Mouse (Mus musculus): ENCODE measurements around the gene Filip1l. TPM values are rescaled to one million over a fixed set of nuclear protein-coding genes. Genes with fewer than 3 reads are reported as not detected.
"Not testable (repeated sequence)": the region's sequence is repeated elsewhere in the genome, so short reads cannot be mapped to it uniquely, and the experiment has no call there.

The Filip1l gene
- polyA plus RNA-seq, 1 experiment from 2014 or later = 10.5 TPM

DNA sequence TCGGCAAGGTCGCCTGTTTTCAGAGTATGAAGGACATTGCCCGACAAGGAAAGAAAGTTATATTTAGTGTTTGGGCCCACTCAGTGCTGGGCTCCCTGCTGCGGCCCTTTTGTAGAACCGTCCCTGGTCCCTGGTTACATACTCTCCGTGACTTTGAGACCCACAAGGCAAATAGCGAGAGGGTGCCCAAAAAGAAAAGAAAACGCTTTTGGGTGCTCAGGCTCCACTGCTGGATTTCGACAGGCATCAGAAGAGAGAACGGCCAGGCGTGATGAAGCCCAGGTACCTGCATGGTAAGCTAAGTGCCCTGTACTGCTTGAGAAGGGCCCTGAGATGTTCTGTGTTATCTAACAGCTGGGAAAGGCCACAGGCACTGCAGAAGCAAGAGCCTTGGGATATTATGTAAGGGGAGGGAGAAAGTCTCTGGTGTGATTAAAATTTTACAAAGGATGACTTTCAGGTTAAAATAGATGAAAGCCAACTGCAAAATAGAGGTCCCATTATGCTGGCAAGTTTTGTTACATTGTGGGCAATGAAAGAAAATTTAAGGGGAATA, 351 bp downstream of the Filip1l start:
- no peak for DNase-seq (ENCODE audit: low spot score)

DNA sequence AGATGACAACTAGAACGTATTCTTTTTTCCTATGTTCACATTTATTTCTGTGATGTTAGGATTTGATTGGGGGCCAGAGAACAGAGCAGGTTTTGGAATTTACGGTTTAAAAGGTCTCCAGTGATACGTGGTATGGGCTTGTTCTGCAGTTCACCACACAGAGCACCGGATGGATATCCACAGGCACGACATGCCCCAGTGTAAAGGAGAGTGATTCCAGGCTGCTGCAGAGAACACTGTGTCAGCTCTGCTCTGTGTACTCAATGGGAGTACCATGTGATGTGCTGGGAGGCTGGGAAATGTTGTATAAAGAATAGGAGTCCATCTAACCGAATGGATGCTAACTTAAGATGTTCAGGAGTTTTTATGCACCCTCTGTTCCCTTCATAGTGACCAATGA, 1.0 kb downstream of the Filip1l start:
- no peak for DNase-seq (ENCODE audit: low spot score)

DNA sequence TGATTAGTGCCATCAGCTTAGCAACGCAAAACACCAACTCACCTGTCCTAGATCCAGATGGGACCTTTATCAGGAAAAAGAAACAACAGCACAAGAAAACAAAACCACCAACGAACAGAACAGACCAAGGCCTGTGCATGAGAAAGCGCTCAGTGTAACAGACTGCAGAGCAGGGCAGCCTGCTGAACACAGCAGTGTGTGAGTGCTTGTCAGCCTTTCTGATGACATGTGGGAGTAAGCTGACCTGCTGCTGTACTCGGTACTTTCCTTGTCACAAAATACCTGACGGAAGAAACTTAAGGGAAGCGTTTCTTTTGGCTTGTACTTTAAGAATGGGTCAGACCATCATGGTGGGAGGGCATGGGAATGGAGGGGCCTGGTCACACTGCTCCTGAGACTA, 3.6 kb downstream of the Filip1l start:
- DNase-seq (ENCODE audit: low spot score) = no peak

DNA sequence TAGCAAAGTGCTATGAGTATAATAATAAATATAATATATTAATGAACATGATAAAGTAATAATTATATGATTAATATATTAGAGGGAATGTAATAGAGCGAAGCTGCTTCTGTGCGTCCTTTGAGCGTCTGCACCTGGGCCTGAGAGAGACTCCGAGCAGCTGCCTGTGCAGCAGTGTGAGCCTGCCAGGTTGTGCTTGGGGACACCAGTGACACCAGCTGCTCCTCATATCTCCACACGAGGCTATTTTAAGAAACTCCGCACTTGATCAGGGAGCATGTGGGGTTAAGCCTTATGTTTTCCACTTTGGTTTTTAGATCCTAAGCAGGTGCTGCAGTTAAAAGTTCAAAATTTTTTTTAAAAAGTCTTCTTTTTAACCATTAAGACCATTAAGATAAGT, 4.1 kb downstream of the Filip1l start:
- no peak for DNase-seq (ENCODE audit: low spot score)

DNA sequence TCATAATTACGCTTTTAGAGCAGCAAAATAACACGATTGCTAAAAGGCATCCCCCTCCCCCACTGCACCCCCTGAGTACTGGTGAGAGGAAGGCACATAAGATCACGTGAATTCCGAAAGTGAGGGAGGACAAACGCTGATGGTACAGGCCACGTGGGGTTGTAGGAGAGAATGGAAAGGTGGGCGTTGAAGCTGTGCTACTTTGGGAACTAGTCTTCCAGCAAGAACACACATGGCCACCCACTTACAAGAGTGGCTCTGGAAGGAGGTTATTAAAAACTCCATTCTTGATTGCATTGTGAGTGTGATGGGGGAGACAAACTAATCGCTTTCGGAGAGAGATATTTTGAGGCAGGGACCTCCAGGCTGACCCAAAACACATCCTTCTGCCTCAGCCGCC, 6.4 kb downstream of the Filip1l start:
- DNase-seq (ENCODE audit: low spot score) = no peak

DNA sequence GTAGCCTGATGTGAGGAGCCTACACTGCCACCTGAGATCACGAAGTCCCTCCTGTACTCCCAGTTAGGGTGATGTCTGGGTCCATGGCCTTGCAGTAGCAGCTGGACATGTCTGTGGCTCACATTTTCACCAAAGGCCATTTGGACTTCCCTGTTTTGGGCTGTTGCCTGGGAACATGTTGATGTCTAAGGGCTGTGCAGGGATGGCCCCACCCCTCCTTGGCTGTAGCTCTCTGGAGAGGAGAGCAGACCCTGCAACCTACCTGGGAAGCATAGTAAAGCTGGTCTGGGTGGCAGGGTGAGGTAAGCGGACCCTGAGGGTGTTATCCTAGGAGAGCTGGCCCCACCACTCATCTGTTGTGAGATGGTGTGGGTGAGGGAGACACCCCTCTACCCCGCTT, 7.9 kb downstream of the Filip1l start:
- no peak for DNase-seq (ENCODE audit: low spot score)

DNA sequence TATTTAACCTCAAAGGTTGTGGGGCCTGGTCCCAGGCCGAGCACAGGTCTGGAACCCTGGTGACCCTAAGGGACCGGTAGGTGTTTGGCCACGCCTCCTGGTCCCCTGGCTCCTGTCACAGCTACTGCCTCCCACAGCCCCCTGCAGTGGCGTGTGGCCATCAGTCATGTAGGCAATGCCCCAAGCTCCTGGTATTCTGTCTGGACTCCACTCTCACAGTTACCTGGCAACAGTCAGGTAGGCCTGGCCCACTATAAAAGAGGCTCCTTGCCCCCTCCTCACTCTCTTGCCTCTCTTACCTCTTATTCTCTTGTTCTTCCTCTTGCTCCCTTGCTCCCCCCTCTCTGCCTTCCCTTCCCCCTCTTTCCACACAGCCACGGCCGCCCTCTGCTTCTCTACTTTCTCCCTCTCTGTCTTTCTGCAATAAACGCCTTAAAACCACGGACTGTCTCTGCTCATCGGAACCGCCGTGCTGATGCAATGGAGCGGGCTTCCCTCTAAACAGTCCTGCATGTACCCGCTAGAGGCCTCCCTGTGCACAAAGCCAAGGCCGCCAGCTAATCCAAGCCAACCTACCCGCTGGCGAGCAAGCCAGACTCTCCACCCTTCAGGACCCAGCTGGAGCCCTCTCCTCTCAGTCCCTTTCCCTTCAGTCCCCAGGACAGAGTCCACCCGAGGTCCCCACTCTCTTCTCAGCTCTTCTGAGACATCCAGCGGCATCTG, 9.9 kb downstream of the Filip1l start:
- DNase-seq (ENCODE audit: low spot score) = no peak

DNA sequence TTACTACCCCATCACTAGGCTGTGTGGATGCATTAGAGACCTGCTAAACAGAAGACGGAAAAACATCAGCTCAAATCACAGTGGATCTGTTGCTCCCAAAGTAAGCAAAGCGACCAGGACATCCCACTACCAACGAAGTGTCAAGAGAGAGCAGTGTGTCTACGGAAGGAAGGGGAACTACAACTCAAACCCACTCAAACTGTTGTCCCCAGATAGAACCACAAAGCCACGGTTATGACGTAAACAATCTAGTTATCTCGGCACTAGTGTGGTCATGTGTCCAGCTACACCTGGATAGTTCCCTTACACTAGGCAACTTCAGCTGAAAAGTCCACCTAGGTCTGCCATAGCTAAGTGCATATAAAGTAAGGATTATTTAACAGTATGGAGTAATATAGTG, 11.6 kb downstream of the Filip1l start:
- no peak for DNase-seq (ENCODE audit: low spot score)

DNA sequence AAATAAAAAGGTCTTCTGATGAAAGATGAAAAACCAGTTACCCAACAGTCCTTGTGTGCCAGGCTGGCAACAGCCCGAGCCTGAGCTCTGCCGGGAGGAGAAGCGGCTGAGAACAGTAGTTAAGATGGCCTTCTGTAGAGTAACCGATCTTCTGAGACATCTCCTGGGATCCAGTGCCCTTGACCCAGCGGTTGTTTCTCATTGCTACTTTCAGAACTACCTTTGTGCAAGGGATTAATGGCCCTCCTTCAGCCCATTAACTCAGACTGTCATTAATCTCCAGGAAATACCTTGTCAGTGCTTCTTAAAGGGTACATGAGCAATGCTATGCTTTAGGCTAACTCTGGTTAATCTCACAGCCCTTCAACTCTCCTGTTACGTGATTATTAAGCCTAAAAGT, 13.2 kb downstream of the Filip1l start:
- no peak for DNase-seq (ENCODE audit: low spot score)

DNA sequence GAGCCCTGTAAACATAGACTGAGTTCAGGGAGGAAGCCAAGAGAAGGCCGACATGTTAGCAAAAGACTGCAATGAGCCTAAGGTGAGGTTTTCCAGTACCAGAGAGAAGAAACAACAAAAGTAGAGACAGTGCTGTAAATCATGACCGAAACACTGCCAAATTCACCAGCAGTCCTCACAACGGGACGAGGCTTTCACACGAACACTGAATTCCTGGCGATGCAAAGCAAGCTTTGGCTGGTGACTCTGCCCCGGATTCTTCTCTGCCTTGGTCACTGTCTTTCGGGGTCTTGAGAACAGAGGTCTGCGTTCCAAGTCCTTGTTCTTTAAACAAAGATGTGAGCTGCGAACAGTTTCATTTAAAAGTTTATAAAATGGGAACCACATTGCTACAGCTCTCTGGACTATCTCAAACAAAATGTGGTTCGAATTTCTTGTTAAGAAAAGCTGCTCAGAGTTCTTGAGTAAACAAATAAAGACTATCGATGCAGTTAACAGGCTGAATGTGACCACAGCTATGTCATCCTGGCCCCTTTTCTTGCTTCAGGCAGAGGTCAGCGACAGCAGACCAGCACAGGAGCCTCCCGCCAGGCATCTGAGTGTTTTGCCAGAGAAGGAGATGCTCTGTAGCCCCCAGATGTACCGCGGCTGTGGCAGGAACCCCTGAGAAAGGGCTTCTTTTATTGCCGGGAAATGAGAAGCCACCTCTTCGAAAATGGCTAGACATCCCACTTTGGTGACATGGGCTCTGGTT, 14.2 kb downstream of the Filip1l start:
- DNase-seq (ENCODE audit: low spot score) = no peak

DNA sequence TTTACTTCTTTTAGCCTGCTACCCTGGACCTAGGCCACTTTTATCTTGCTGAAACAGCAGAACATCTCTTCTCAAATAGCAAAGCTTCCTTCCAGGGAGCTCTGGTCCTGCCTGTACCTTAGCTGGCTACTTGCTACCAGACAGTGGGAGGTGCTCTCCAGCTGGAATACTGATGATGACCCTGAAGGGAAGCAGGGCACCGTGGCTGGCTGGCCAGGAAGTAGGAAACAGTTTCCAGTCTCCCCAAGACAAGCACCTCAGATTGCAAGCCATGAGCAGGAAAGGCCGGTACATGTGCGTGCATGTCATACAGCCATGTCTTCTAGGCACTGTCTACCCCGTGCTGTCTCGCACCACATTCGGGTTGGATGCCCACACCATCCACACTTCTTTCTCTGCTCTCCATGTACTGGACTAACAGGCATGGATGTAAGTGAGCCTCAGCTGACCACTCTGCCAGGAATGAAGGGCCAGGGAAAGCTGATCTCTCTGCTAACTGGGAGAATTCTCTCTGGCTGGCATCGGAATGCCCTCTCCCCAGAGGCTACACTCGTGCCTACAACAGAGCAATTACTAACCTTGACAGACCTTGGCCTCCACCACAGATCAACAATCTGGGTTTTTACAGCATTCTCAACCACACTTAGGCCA, 17.1 kb downstream of the Filip1l start:
- DNase-seq (ENCODE audit: low spot score) = no peak

DNA sequence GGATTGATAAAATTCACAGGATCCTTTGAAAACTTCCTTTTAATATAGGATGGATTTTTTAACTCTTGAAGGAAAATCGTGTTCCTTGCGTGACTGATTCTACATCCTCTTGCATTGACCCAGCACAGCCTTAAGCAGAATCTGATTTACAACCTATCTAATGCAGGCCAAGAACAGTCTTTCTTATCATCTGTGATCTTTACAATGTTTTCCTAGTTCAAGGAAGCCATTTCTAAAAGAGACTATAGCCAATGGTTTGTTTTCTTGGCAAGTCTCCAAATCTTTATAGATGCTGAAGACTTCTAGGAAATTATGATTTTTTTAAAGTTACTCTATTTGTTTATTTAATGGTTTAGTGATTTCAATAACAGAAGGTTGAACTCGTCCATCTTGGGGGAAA, 19.3 kb downstream of the Filip1l start:
- DNase-seq (ENCODE audit: low spot score) = no peak

DNA sequence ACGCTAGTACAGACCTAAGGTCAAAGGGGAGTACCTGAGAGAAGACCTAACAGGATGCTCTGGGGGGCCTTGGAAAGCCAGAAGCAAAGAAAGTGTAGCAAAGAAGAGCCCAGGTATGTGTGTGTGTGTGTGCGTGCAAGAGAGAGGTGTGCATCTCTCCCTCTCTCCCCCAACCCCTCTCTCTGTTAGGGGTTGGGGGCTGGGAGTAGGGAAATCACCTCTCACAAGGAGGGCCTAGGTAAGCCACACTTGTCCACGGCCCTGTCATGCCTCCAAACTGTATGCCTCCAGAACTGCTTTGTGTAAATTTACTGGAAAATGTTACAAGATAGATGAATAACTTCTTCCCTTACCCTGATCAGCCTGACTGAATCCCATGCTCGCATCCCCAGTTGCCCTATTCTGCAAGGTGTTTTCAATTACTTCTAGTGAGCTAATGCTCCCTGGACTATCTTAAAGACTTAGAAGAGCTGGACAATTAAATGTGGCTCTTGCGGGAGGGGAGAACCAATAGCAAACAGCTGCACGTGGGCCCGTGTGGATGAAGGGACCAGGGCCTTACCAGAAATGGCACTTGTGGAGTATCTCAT, 22.4 kb downstream of the Filip1l start:
- DNase-seq (ENCODE audit: low spot score) = no peak

DNA sequence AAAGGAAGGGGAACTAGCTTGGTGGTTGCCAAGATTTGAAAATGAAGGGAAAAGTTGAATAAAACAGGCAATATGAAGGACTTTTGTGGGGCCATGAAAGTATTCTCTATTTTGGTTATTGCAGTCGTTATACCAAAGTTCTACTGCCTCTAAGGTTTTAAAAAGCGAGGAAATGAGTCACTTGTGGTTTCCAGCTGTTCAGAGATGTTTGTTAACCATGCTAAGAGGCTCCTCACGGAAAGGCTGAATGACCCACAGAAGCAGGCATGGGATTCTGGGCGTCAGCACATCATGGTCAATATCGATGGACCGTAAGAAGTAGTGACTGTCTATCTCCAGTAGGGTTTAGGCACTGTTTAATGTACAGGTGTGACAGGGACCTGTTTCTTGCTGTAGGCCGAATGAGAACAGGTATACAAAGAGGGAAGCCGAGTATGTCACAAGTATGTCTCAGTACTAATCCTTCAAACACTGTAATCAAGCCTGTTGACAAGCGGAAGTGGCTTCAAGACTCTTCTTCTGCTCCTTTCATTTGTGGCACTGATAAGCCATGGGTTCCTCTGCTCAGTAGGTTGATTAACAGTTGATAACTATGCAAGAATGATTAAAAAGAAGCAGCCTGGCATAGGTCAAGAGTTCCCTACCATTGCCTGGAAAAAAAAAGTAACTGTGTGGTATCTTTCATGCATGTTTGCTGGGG, 25.9 kb downstream of the Filip1l start:
- DNase-seq (ENCODE audit: low spot score) = no peak

DNA sequence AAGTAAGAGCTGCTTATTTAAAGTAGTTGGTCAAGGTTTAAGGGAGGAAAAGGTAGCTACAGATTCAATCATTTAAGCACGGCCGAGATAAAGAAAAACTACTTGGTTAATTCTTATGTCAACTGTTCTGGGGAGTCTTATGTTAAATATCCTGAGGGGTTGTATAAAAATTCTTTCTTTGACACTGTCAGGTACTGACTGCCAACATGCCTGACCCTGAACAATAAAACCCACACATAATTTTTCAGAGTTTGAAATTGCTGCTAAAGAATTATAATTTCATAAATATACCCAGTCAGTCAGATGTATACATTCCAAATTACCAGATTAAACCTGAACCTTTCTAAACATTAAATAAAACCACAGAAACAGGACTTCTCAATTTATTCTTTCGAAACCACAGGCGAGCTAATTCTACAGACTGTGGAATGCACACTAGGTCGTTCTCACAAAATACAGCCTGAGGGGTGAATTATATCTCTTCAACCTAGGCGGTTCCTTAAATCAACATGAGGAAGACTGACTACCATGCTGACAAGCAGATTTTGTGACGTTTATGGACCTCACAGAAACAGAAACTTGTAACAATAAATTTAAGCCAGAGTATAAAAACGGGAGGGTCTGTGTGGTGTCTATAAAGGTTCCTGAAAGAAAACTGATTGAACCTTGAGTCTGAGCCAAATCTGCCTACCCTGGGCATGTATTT, 30.5 kb downstream of the Filip1l start:
- no peak for DNase-seq (ENCODE audit: low spot score)

DNA sequence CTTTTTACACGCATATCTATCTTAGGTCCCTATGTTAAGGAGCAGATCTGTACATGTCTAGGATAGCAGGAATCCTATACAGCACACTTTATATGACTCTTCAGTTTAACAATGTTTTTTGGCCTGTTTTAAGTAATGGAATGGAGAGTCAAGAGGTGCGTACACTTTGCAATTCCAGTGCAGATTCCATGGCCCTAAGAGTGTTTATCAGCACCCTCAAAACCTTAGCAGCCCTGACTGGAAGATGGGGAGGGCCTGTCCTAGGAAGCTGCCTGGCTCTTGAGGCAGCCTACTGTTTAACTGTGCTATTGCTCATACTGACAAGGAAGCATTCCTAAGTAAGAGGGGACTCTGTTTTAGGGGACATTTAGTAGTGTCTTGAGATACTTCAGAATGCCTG, 31.4 kb downstream of the Filip1l start:
- DNase-seq (ENCODE audit: low spot score) = no peak

DNA sequence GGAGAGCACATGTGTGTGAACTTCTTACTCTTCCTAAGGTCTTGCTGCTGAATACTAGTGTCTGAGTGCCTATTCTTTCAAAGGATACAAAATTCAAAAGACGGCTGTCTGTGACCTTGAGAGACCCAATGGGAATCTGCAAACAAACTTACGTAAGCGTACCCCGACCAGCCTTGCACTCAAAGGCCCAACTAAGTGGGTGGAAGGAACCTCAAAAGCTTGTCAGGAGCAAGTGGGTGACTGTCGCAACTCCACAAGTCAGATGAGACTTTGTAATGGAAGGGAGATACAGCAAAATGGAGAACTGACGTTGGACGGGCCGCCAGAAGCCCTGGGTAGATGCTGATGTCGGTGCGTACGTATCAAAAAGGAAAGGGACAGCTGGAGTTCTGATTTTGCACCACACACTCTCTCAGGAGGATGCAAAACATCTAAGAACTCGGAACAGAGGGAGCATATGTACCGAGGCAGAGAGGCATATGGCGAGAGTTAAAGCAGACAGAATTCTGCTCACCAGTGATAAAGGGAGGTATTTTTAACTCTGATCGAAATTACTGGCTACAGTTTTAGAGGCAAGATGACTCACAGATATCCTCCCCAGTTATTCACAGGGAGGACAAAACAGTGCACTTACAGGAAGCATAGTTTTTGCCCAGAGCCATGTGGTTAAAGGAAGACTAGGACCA, 36.8 kb downstream of the Filip1l start:
- no peak for DNase-seq (ENCODE audit: low spot score)

DNA sequence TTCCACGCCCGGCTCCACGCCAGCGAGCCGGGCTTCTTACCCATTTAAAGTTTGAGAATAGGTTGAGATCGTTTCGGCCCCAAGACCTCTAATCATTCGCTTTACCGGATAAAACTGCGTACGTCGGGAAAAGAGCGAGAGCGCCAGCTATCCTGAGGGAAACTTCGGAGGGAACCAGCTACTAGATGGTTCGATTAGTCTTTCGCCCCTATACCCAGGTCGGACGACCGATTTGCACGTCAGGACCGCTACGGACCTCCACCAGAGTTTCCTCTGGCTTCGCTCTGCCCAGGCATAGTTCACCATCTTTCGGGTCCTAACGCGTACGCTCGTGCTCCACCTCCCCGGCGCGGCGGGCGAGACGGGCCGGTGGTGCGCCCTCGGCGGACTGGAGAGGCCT, 38.3 kb downstream of the Filip1l start:
- DNase-seq (ENCODE audit: low spot score) = not testable (repeated sequence)

DNA sequence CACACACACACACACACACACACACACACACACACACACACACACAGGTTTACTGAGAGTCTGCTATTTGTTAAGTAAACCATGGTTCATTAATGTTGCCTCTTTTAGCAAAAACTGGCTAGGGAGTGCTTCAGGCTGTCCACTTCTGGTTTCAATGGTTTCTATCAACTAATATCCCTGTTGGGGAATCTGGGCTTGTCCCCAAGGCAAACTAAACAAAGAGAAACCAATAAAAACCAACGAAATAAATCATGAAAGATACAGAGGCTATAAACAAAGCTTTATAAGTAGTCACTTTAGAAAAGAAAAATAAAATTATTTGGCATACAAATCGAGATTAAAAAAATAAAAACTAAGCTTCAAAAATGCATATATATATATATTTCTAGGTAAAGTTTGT, 39.6 kb downstream of the Filip1l start:
- DNase-seq (ENCODE audit: low spot score) = no peak

DNA sequence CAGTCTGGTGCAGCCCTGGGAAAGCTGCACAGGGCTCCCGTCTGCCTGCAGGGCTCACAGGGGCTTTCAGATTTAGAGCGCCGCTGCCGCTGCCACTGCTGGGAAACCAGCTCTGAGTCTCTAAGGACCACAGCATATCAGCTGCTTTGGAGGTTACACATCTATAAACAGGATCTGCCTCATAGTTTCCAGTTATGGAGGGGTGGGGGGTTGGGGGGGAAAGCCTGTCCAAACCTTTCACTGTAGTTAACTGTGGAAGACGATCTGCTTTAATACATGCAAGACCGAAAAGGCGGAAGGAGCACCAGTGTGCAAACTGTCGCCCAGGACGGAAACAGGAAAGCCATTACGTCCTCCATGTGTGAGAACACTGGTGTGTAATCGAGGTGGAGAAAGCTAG, 40.3 kb downstream of the Filip1l start:
- DNase-seq (ENCODE audit: low spot score) = no peak
